Mouse (Mus musculus) hindbrain, embryonic 10.5 days (tissue): Measurements from ENCODE around the gene Il6ra. TPM values are rescaled to one million over a fixed set of nuclear protein-coding genes. Genes with fewer than 3 reads are reported as not detected.

ENCODE experiments used
- DNase-seq: peaks from one replicate; pipeline ENCODE4 v3.0.0-alpha.2; 2017; ENCODE audit warnings: low spot score
- H3K27ac ChIP-seq: fragments of 300-500 bp; sonication (generic); 2 replicates; pipeline ENCODE4 v1.5.1; 2016; ENCODE audit warnings: mild to moderate bottlenecking, moderate library complexity
- H3K27me3 ChIP-seq: fragments of 300-500 bp; sonication (generic); 2 replicates; pipeline ENCODE4 v1.6.1; 2016; ENCODE audit warnings: mild to moderate bottlenecking; ENCODE audit not compliant: poor library complexity, insufficient read depth, severe bottlenecking
- H3K36me3 ChIP-seq: fragments of 300-500 bp; sonication (generic); 2 replicates; pipeline ENCODE4 v1.6.1; 2016; ENCODE audit warnings: mild to moderate bottlenecking, moderate library complexity
- H3K4me1 ChIP-seq: fragments of 300-500 bp; sonication (generic); replicated peaks from 2 replicates; pipeline ENCODE4 v1.6.1; 2016; ENCODE audit warnings: mild to moderate bottlenecking
- H3K4me3 ChIP-seq: fragments of 300-500 bp; sonication (generic); 2 replicates; pipeline ENCODE4 v1.5.1; 2016; ENCODE audit warnings: mild to moderate bottlenecking, moderate library complexity
- H3K9me3 ChIP-seq: fragments of 300-500 bp; sonication (generic); 2 replicates; pipeline ENCODE4 v1.6.1; 2016; ENCODE audit warnings: mild to moderate bottlenecking, moderate library complexity
- WGBS: fragments of 180-500 bp; shearing (Covaris S2); methylation state at CpG from one replicate; pipeline ENCODE4 v1.1.7; 2016; 5-methylcytosine and 5-hydroxymethylcytosine counted together
- polyA plus RNA-seq: library from polyadenylated mRNA; unstranded; fragments of >200 nt; fragmentation: Nextera tagmentation; extraction: Ambion mirVana; gene quantifications from 2 replicates; pipeline ENCODE4 v1.2.1, GENCODE M21; 2016

Gene Il6ra
- polyA plus RNA-seq, 1 experiment from 2014 or later: 1.5 TPM

DNA sequence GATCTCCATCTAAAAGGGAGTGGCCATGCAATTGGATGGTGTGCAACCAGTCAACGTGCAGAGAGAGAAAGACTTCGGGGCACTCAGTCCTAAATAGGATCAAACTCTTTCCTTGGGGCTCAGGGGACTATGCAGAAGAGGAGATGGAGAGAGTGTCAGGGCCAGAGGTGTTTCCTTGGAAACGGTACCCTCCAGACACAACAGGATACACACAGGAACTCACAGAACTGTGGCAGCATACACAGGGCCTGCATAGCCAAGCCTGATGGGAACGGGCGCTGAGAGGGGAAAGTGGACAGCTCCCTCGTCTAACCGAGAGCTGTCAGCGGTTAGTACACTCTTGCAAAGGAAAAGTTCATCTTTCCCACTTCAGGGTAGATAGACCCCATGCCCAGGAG, 13.5 kb downstream of the Il6ra start:
- no peak overlapping the region for H3K4me3 ChIP-seq
- H3K27ac ChIP-seq: no peak overlapping the region
- H3K9me3 ChIP-seq: no peaks in the 10 kb centered on the region
- H3K36me3 ChIP-seq: no peaks in the 10 kb centered on the region
- 74% methylated on average over 8 of the region's 8 CpGs for WGBS
- no peak for DNase-seq
- H3K27me3 ChIP-seq: no peaks in the 10 kb centered on the region
- peaks cover 25% of the 10 kb centered on the region for H3K4me1 ChIP-seq

GRCm38 (mm10) chr3:89898870-89899510, 14.0 kb downstream of the Il6ra start:
- Histone ChIP-seq H3K36me3 (no peaks in the 10 kb centered on the region), H3K4me1 (peaks cover 25% of the 10 kb centered on the region), H3K27me3 (no peaks in the 10 kb centered on the region), H3K9me3 (no peaks in the 10 kb centered on the region), H3K4me3 (no peak overlapping the region), H3K27ac (no peak overlapping the region)
- DNase-seq: no peak
- WGBS: 72% methylated on average over 5 of the region's 5 CpGs

- Histone ChIP-seq H3K4me1 (peaks cover 25% of the 10 kb centered on the region), H3K27ac (no peak overlapping the region), H3K9me3 (no peaks in the 10 kb centered on the region), H3K36me3 (no peaks in the 10 kb centered on the region), H3K4me3 (no peak overlapping the region), H3K27me3 (no peaks in the 10 kb centered on the region)
- 78% methylated on average over 10 of the region's 10 CpGs for WGBS
- no peak for DNase-seq
These were observed 15.0 kb downstream of the Il6ra start for GRCm38 (mm10) chr3:89898011-89898410.

GRCm38 (mm10) chr3:89897204-89897796, 15.7 kb downstream of the Il6ra start:
- Histone ChIP-seq H3K4me1 (peaks cover 25% of the 10 kb centered on the region), H3K9me3 (no peaks in the 10 kb centered on the region), H3K36me3 (no peaks in the 10 kb centered on the region), H3K4me3 (no peak overlapping the region), H3K27me3 (no peaks in the 10 kb centered on the region), H3K27ac (no peak overlapping the region)
- DNase-seq: no peak
- WGBS: 73% methylated on average over 8 of the region's 8 CpGs

DNA sequence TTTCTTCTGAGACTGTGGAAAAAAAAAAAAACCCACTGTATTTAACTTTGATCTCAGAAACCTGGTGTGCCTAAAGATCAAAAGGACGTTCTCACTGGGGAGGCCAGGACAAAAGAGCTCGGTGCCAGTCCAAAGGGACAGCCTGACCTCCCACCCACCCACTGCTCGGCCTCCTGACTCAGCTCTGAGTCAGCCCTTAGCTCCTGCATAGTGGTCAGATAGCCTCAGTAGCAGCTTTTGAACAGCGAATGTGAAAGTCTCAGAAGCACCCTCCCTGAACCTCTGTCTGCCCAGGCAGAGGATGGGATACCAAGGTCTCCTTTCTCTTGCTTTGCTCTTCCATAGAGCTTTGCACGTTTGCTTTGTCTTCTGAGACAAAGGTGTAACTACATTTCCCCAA, 16.4 kb downstream of the Il6ra start:
- Histone ChIP-seq H3K4me3 (no peak overlapping the region), H3K36me3 (no peaks in the 10 kb centered on the region), H3K4me1 (peaks cover 25% of the 10 kb centered on the region), H3K9me3 (no peaks in the 10 kb centered on the region), H3K27ac (0 out of 2 replicates have a peak overlapping the region, but pooled peaks have one; percentile 23), H3K27me3 (no peaks in the 10 kb centered on the region)
- DNase-seq: no peak
- 14% methylated on average over 5 of the region's 5 CpGs for WGBS

- H3K27me3 ChIP-seq: no peaks in the 10 kb centered on the region
- no peak for DNase-seq
- H3K9me3 ChIP-seq: no peaks in the 10 kb centered on the region
- 87% methylated on average over 5 of the region's 5 CpGs for WGBS
- H3K27ac ChIP-seq: no peak overlapping the region
- no peak overlapping the region for H3K4me3 ChIP-seq
- H3K4me1 ChIP-seq: peaks cover 25% of the 10 kb centered on the region
- H3K36me3 ChIP-seq: no peaks in the 10 kb centered on the region
These were observed 20.4 kb downstream of the Il6ra start for GRCm38 (mm10) chr3:89892517-89893106.

- H3K27me3 ChIP-seq: no peaks in the 10 kb centered on the region
- no peak overlapping the region for H3K27ac ChIP-seq
- H3K36me3 ChIP-seq: no peaks in the 10 kb centered on the region
- H3K4me1 ChIP-seq: peaks cover 17% of the 10 kb centered on the region
- no peak overlapping the region for H3K4me3 ChIP-seq
- no peaks in the 10 kb centered on the region for H3K9me3 ChIP-seq
- no peak for DNase-seq
These were observed 21.3 kb downstream of the Il6ra start for GRCm38 (mm10) chr3:89891696-89892095.

DNA sequence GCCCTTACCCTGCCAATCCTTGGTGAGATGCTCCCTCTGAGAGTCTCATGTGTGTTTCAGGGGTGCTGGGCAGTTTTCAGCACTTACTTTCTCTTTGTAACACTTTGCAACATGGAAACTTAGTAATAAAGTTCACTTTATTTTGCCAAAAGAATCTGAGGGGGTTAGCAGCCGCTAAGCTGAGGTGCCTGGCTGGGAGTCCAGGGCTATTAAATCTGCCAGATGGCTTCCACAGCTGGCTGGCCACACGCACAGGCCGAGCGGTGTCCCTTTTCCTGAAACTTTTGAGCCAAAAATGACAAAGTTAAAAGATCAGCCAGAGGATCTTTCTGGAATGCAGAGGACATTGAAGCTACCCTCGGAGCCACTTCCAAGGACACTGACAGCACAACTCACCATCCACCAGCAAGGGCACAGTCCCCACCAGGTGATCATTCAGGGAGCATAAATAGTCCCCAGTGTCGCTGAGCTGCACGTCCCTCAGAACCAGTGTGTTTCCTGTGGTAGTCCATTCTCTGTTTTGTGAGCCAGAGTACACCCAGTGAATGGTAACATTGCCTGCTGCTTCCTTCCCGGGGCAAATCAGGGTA, 23.1 kb downstream of the Il6ra start:
- H3K4me3 ChIP-seq: no peak overlapping the region
- H3K36me3 ChIP-seq: no peaks in the 10 kb centered on the region
- 82% methylated on average over 8 of the region's 8 CpGs for WGBS
- no peak for DNase-seq
- H3K9me3 ChIP-seq: no peaks in the 10 kb centered on the region
- no peaks in the 10 kb centered on the region for H3K27me3 ChIP-seq
- no peak overlapping the region for H3K27ac ChIP-seq
- H3K4me1 ChIP-seq: peaks cover 6% of the 10 kb centered on the region; the same call in 1 of the 2 replicates

DNA sequence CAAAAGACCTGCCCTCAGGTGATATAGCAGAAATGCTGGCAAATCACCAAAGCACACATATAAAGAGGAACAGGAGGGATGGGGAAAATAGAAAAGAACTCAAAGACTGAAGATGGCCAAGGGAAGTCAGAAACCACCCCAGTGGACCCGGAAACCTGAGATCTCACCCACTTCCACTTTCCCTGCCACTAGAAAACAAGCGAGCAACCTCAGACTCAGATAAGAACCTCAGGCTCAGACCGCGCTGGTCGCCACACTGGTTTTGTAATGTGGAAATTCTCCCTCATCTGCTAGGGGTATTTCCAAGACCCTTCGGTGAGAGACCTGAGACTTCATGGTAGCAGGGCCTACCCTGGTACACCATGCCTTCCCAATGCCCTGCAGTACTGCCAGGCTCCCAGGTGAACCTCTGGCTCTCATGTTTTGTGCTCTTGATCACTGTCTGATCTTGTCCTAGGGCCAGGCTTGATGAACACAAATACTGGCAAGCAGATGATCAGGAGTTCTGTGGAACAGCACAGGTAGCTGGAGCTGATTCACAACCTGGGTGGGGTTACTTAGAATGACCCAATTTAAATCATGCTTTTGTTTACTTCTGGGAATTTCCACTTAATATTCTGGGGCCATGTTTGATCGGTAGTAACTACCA, 25.3 kb downstream of the Il6ra start:
- Histone ChIP-seq H3K4me1 (peaks cover 6% of the 10 kb centered on the region; the same call in 1 of the 2 replicates), H3K27ac (no peak overlapping the region), H3K36me3 (no peaks in the 10 kb centered on the region), H3K27me3 (0 out of 2 replicates have a peak, but pooled peaks cover 4% of the 10 kb centered on the region), H3K4me3 (no peak overlapping the region), H3K9me3 (no peaks in the 10 kb centered on the region)
- no peak for DNase-seq
- WGBS: 95% methylated on average over 7 of the region's 7 CpGs

- H3K36me3 ChIP-seq: no peaks in the 10 kb centered on the region
- peaks cover 6% of the 10 kb centered on the region; the same call in 1 of the 2 replicates for H3K4me1 ChIP-seq
- 92% methylated on average over 11 of the region's 11 CpGs for WGBS
- no peak overlapping the region for H3K4me3 ChIP-seq
- peaks cover 4% of the 10 kb centered on the region; the same call in 1 of the 2 replicates for H3K27me3 ChIP-seq
- DNase-seq: no peak
- no peaks in the 10 kb centered on the region for H3K9me3 ChIP-seq
- no peak overlapping the region for H3K27ac ChIP-seq
These were observed 27.2 kb downstream of the Il6ra start for GRCm38 (mm10) chr3:89885766-89886165.

DNA sequence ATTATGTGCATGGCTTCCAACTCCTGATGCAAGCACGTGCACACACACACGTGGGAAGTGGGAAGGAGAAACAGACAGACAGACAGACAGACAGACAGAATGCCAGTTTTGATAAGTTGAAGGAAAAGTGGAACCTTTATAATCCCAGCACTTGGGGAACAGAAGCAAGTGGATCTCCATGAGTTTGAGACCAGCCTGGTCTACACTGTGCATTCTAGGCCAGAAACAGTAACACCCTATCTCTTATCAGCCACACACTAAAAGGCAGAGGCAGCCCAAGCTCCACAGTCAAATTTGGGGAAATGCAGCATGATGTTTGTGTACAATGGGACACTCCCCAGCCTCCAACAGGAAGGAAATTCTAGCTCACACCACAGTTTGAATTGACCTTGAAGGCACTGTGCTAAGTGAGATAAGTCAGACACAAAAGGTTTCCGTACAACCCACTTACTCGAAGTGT, 29.4 kb downstream of the Il6ra start:
- Histone ChIP-seq H3K27me3 (peaks cover 10% of the 10 kb centered on the region; the same call in 1 of the 2 replicates), H3K9me3 (no peaks in the 10 kb centered on the region), H3K4me1 (peaks cover 8% of the 10 kb centered on the region), H3K4me3 (no peak overlapping the region), H3K27ac (no peak overlapping the region), H3K36me3 (no peaks in the 10 kb centered on the region)
- 85% methylated on average over 4 of the region's 4 CpGs for WGBS
- DNase-seq: no peak

- no peak overlapping the region for H3K27ac ChIP-seq
- no peak for DNase-seq
- H3K4me3 ChIP-seq: no peak overlapping the region
- H3K4me1 ChIP-seq: peaks cover 14% of the 10 kb centered on the region
- 75% methylated on average over 8 of the region's 8 CpGs for WGBS
- H3K27me3 ChIP-seq: peaks cover 10% of the 10 kb centered on the region; the same call in 1 of the 2 replicates
- H3K36me3 ChIP-seq: no peaks in the 10 kb centered on the region
- no peaks in the 10 kb centered on the region for H3K9me3 ChIP-seq
These were observed 30.3 kb downstream of the Il6ra start for GRCm38 (mm10) chr3:89882556-89883181.
